Mouse (Mus musculus) stomach, embryonic 15.5 days (tissue): ENCODE measurements around the gene Slc16a12. TPM values are rescaled to one million over a fixed set of nuclear protein-coding genes. Genes with fewer than 3 reads are reported as not detected.

Source experiments
- ATAC-seq: fragments of 200-750 bp; cut with Nextera tagmentation; 2 replicates; pipeline ENCODE4 v1.8.0; 2017; ENCODE audit warnings: low read depth, moderate number of reproducible peaks, moderate TSS enrichment; ENCODE audit not compliant: insufficient read depth, low FRiP score
- H3K27ac ChIP-seq: fragments of 300-500 bp; sonication (generic); 2 replicates; pipeline ENCODE4 v1.5.1; 2015; ENCODE audit warnings: mild to moderate bottlenecking, inconsistent platforms
- H3K27me3 ChIP-seq: fragments of 300-500 bp; sonication (generic); replicated peaks from 2 replicates; pipeline ENCODE4 v1.6.1; 2015; ENCODE audit warnings: inconsistent platforms
- H3K36me3 ChIP-seq: fragments of 300-500 bp; sonication (generic); 2 replicates; pipeline ENCODE4 v1.6.1; 2015; ENCODE audit warnings: inconsistent platforms
- H3K4me1 ChIP-seq: fragments of 300-500 bp; sonication (generic); 2 replicates; pipeline ENCODE4 v1.6.1; 2015; ENCODE audit warnings: inconsistent platforms
- H3K4me2 ChIP-seq: fragments of 300-500 bp; sonication (generic); 2 replicates; pipeline ENCODE4 v1.6.1; 2015; ENCODE audit warnings: mild to moderate bottlenecking, inconsistent platforms
- H3K4me3 ChIP-seq: fragments of 300-500 bp; sonication (generic); replicated peaks from 2 replicates; pipeline ENCODE4 v1.5.1; 2015; ENCODE audit warnings: inconsistent platforms
- H3K9ac ChIP-seq: fragments of 300-500 bp; sonication (generic); 2 replicates; pipeline ENCODE4 v1.6.1; 2015; ENCODE audit warnings: inconsistent platforms
- H3K9me3 ChIP-seq: fragments of 300-500 bp; sonication (generic); 2 replicates; pipeline ENCODE4 v1.6.1; 2016; ENCODE audit warnings: inconsistent platforms
- WGBS: fragments of 180-500 bp; shearing (Covaris S2); methylation state at CpG from one replicate; pipeline ENCODE4 v1.1.7; 2015; 5-methylcytosine and 5-hydroxymethylcytosine counted together
- microRNA-seq: library from miRNA; unstranded; fragments of <30 nt; microRNA quantifications from one replicate; pipeline ENCODE4, GENCODE M21; 2016
- polyA plus RNA-seq: library from polyadenylated mRNA; unstranded; fragments of >200 nt; fragmentation: Nextera tagmentation; extraction: Ambion mirVana; gene quantifications from 2 replicates; pipeline ENCODE4 v1.2.1, GENCODE M21; 2015

Slc16a12 gene
- polyA plus RNA-seq, 1 experiment from 2014 or later = 5.5 TPM

- Histone ChIP-seq H3K27ac (no peak overlapping the region), H3K9ac (no peak overlapping the region), H3K9me3 (no peaks in the 10 kb centered on the region), H3K4me3 (no peak overlapping the region), H3K27me3 (no peaks in the 10 kb centered on the region), H3K4me2 (no peak overlapping the region), H3K36me3 (no peaks in the 10 kb centered on the region), H3K4me1 (no peaks in the 10 kb centered on the region)
- no peak for ATAC-seq
- WGBS = 92% methylated on average over 6 of the region's 6 CpGs
Measured at GRCm38 (mm10) chr19:34623781-34624180, 123.3 kb downstream of the Slc16a12 start.

- Histone ChIP-seq H3K27me3 (no peaks in the 10 kb centered on the region), H3K4me3 (no peak overlapping the region), H3K36me3 (no peaks in the 10 kb centered on the region), H3K4me1 (no peaks in the 10 kb centered on the region), H3K27ac (no peak overlapping the region), H3K9ac (no peak overlapping the region), H3K9me3 (no peaks in the 10 kb centered on the region), H3K4me2 (no peak overlapping the region)
- ATAC-seq = no peak
- 80% methylated on average over 5 of the region's 5 CpGs for WGBS
Measured at GRCm38 (mm10) chr19:34620871-34621270, 126.2 kb downstream of the Slc16a12 start.

Small RNAs within 50 kb of the gene (microRNA-seq; reads per million reads assigned to microRNA genes)
- not detected for gene Gm27476

Other genes with a start within 250 kb of the Slc16a12 start
- 29.8 and 32.5 TPM in 2 replicates for gene Lipa, start 219.8 kb downstream of the Slc16a12 start, polyA plus RNA-seq
- gene Ifit2, start 196.6 kb downstream of the Slc16a12 start, polyA plus RNA-seq = 5.5 and 6.2 TPM in 2 replicates
- 0.84 and 1.0 TPM in 2 replicates for gene Ifit3, start 163.8 kb downstream of the Slc16a12 start, polyA plus RNA-seq
- 0.17 and 0.28 TPM in 2 replicates for gene Ifit1bl1, start 145.3 kb downstream of the Slc16a12 start, polyA plus RNA-seq
- gene Ifit3b, start 139.3 kb downstream of the Slc16a12 start, polyA plus RNA-seq = 0.13 and 0.17 TPM in 2 replicates
- gene Ifit1bl2, start 106.5 kb downstream of the Slc16a12 start, polyA plus RNA-seq = 0.80 and 0.86 TPM in 2 replicates
- 1.2 and 2.9 TPM in 2 replicates for gene Ifit1, start 106.4 kb downstream of the Slc16a12 start, polyA plus RNA-seq
- 7.1 TPM in 2 replicates for gene Pank1, start 132.2 kb upstream of the Slc16a12 start, polyA plus RNA-seq
- gene Kif20b, start 175.1 kb upstream of the Slc16a12 start, polyA plus RNA-seq = 56.2 and 58.2 TPM in 2 replicates